Mouse (Mus musculus) heart, postnatal 0 days (tissue): ENCODE results near the gene Lrfn2.

Source experiments
- CTCF ChIP-seq: IDR thresholded peaks from 2 replicates; pipeline ENCODE4 v1.5.1; 2016; ENCODE audit warnings: antibody characterized with exemption, control low read depth, low read depth
- EP300 ChIP-seq: IDR thresholded peaks from 2 replicates; pipeline ENCODE4 v1.6.1; 2016; ENCODE audit warnings: antibody characterized with exemption, low read depth

DNA sequence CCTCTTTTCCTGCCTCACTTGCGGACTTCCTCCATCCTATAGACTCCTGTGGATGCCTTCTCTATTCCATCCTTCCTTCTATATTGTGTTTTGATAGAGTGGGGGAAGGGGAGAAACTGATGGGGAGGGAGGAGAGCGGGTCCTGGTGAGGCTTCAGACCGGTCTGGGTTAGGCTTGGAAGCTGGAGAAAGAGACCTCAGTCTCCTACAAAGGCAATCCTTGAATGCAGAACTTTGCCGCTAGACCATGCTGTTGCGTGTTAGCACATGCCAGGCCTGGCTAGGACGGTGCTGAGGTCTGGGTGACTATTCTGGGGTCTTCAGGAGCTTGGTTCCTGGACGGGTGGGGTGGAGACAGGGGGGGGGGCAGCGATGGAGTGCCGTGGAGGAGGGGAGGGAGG is 737 bp downstream of the Lrfn2 start:
- TF ChIP-seq CTCF (no peak), EP300 (no peak)
